Mouse (Mus musculus) liver, embryonic 15.5 days (tissue): ENCODE data around the gene Bmp8a. TPM values are rescaled to one million over a fixed set of nuclear protein-coding genes. Genes with fewer than 3 reads are reported as not detected.
A peak's percentile ranks its signal among the peaks of the same experiment; 100 is the strongest.
"Not testable (repeated sequence)": the region's sequence is repeated elsewhere in the genome, so short reads cannot be mapped to it uniquely, and the experiment has no call there.

Experiments used
- ATAC-seq: fragments of 200-750 bp; cut with Nextera tagmentation; 2 replicates; pipeline ENCODE4 v1.8.0; 2017; ENCODE audit warnings: moderate number of reproducible peaks, mild to moderate bottlenecking, moderate library complexity; ENCODE audit not compliant: insufficient read depth
- H3K27ac ChIP-seq: fragments of 300-500 bp; sonication (generic); replicated peaks from 2 replicates; pipeline ENCODE4 v1.5.1; 2015; ENCODE audit warnings: mild to moderate bottlenecking, inconsistent platforms
- H3K27me3 ChIP-seq: fragments of 300-500 bp; sonication (generic); 2 replicates; pipeline ENCODE4 v1.6.1; 2015; ENCODE audit warnings: mild to moderate bottlenecking, inconsistent platforms
- H3K36me3 ChIP-seq: fragments of 300-500 bp; sonication (generic); replicated peaks from 2 replicates; pipeline ENCODE4 v1.6.1; 2015; ENCODE audit warnings: moderate library complexity, mild to moderate bottlenecking, inconsistent platforms
- H3K4me1 ChIP-seq: fragments of 300-500 bp; sonication (generic); replicated peaks from 2 replicates; pipeline ENCODE4 v1.6.1; 2015; ENCODE audit warnings: inconsistent platforms
- H3K4me2 ChIP-seq: fragments of 300-500 bp; sonication (generic); 2 replicates; pipeline ENCODE4 v1.6.1; 2015; ENCODE audit warnings: moderate library complexity, mild to moderate bottlenecking, inconsistent platforms
- H3K4me3 ChIP-seq: fragments of 300-500 bp; sonication (generic); replicated peaks from 2 replicates; pipeline ENCODE4 v1.5.1; 2015; ENCODE audit warnings: mild to moderate bottlenecking, inconsistent platforms
- H3K9ac ChIP-seq: fragments of 300-500 bp; sonication (generic); 2 replicates; pipeline ENCODE4 v1.6.1; 2015; ENCODE audit warnings: moderate library complexity, mild to moderate bottlenecking, inconsistent platforms
- H3K9me3 ChIP-seq: fragments of 300-500 bp; sonication (generic); replicated peaks from 2 replicates; pipeline ENCODE4 v1.6.1; 2016; ENCODE audit warnings: inconsistent platforms
- WGBS: fragments of 180-500 bp; shearing (Covaris S2); methylation state at CpG from one replicate; pipeline ENCODE4 v1.1.7; 2015; ENCODE audit warnings: mixed read lengths; ENCODE audit not compliant: insufficient replicate concordance; 5-methylcytosine and 5-hydroxymethylcytosine counted together
- polyA plus RNA-seq: library from polyadenylated mRNA; unstranded; fragments of >200 nt; fragmentation: Nextera tagmentation; extraction: Ambion mirVana; gene quantifications from 2 replicates; pipeline ENCODE4 v1.2.1, GENCODE M21; 2015

Bmp8a gene
- polyA plus RNA-seq, 1 experiment from 2014 or later = 0.24 TPM

DNA sequence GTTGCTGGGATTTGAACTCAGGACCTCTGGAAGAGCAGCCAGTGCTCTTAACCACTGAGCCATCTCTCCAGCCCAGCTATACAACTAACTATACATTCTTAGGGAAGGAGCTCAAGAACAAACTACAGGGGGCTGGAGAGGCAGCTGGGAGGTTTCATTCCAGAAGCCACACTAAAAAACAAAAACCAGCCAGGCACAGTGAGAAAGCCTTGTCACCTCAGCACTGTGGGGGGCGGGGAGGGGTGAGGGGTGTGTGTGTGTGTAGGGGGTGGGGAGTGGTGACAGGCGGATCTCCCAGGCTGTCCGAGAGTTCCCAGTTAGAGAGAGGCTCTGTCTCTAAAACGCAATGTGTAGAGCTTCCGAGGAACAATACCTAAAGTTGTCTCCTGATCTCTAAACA lies 11.7 kb downstream of the Bmp8a start:
- Histone ChIP-seq H3K9me3 (no peaks in the 10 kb centered on the region), H3K4me1 (no peaks in the 10 kb centered on the region), H3K27me3 (no peaks in the 10 kb centered on the region), H3K4me3 (no peak overlapping the region), H3K9ac (no peak overlapping the region), H3K4me2 (no peak overlapping the region), H3K36me3 (no peaks in the 10 kb centered on the region), H3K27ac (no peak overlapping the region)
- 66% methylated on average over 4 of the region's 5 CpGs for WGBS
- ATAC-seq = no peak

DNA sequence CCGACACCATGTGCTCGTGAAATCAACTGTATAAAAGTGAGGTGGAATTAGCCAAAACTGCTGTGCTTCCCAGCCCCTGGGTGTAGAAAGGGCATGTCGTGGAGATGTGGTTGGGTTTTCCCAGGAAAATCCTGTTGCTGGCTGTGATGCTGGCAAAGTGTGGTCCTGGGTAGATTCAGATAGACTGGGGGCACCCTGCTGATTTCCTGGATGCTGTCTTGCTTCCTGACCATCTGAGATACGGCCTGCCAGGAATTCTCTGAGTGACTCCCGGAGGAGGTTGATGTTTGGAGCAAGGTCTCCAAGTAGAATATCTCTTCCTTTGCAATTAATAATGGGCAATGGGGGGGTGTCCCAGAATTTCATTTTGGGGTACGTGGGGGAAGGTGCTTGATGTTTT lies 14.1 kb downstream of the Bmp8a start:
- no peaks in the 10 kb centered on the region for H3K36me3 ChIP-seq
- H3K9me3 ChIP-seq = no peaks in the 10 kb centered on the region
- peaks cover 10% of the 10 kb centered on the region for H3K27me3 ChIP-seq
- no peak overlapping the region for H3K27ac ChIP-seq
- H3K9ac ChIP-seq = no peak overlapping the region
- 57% methylated on average over 6 of the region's 6 CpGs for WGBS
- no peak for ATAC-seq
- H3K4me3 ChIP-seq = no peak overlapping the region
- no peaks in the 10 kb centered on the region for H3K4me1 ChIP-seq
- H3K4me2 ChIP-seq = no peak overlapping the region

DNA sequence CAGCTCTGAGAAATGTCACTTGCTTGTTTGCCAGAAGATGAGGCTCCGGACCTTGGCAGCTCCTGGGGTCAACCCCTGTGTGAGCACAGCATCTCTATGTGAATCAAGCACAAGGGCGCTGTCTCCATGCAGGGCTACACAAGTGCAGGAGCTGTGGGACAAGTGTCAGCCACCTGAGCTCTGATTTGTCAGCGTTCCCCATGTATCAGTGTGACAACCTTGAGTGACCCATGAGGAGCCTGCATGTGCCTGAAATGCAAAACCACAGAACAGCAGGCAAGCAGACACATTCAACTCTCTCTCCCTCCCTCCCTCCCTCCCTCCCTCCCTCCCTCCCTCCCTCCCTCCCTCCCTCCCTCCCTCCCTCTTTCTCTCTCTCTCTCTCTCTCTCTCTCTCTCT lies 15.4 kb downstream of the Bmp8a start:
- H3K27me3 ChIP-seq = peaks cover 21% of the 10 kb centered on the region
- H3K4me1 ChIP-seq = no peaks in the 10 kb centered on the region
- H3K4me3 ChIP-seq = no peak overlapping the region
- no peak overlapping the region for H3K9ac ChIP-seq
- H3K4me2 ChIP-seq = no peak overlapping the region
- WGBS = 51% methylated on average over 3 of the region's 3 CpGs
- ATAC-seq = no peak
- no peaks in the 10 kb centered on the region for H3K36me3 ChIP-seq
- H3K27ac ChIP-seq = no peak overlapping the region
- H3K9me3 ChIP-seq = no peaks in the 10 kb centered on the region

DNA sequence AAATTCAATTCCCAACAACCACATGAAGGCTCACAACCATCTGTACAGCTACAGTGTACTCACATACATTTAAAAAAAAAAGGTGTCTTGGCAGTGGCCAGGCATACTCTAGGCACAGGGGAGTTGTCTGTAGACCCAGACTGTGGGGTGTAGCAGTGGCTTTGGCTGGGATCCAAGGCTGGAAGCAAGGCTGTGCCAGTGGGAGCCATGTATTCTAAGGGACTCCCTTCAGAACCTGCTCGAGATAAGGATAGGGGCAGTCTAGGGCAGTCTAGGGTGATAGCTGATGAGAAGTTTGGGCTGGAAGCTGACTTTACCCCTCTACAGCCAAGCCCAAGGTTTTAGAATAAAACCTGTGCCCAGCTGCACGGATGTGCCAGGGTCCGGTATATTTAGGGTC lies 17.0 kb downstream of the Bmp8a start:
- Histone ChIP-seq H3K36me3 (no peaks in the 10 kb centered on the region), H3K4me1 (no peaks in the 10 kb centered on the region), H3K27ac (no peak overlapping the region), H3K4me2 (no peak overlapping the region), H3K9ac (no peak overlapping the region), H3K9me3 (no peaks in the 10 kb centered on the region), H3K4me3 (no peak overlapping the region), H3K27me3 (peaks cover 28% of the 10 kb centered on the region)
- no peak for ATAC-seq
- WGBS = 56% methylated on average over 3 of the region's 3 CpGs

DNA sequence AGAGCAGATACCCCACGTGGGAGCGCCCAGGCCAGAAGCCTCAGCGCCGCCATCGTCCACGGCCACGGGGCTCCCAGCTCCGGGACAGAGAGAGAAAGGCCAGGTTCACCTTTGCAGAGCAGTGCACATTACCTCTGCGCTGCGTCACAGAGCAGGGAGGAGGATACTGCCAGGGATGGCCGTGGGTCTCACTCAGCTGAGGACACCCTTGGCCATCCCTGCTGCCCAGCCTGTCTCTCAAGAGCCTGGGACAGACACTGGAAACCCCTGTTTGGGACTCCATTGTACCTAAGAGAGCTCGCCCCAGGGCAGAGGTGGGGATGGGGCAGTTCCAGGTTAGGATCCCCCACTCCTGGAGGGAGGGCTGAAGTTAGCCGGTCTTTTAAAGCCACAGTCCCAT lies 19.5 kb downstream of the Bmp8a start, which contains the start of gene Oxct2a:
Gene Oxct2a, minus strand, starts transcription at position 101 of the 400 bp plus-strand sequence.
- Histone ChIP-seq H3K4me1 (no peaks in the 10 kb centered on the region), H3K27me3 (peaks cover 28% of the 10 kb centered on the region), H3K9ac (no peak within 1 kb of the TSS), H3K4me3 (no peak within 1 kb of the TSS), H3K27ac (no peak within 1 kb of the TSS), H3K36me3 (no peaks in the 10 kb centered on the region), H3K9me3 (no peaks in the 10 kb centered on the region), H3K4me2 (0 out of 2 replicates have a peak within 1 kb of the TSS, but pooled peaks have one; percentile 20)
- no peak for ATAC-seq
- WGBS = 17% methylated on average over 13 of the region's 13 CpGs

DNA sequence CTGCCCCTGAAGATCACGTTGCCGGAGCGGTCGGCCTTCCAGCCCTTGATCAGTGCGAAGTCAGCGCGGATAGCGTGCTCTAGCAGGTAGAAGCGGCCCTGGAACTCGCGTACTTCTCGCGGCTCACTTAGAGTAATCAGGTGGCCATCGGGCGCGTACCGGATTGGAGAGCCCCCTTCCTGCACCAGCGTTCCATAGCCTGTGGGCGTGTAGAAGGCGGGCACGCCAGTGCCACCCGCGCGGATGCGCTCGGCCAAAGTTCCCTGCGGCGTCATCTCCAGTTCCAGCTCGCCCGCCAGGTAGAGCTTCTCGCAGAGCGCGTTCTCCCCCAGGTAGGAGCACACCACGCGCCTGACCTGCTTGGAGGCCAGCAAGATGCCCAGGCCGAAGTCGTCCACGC lies 20.1 kb downstream of the Bmp8a start:
- H3K4me3 ChIP-seq, ATAC-seq, H3K36me3 ChIP-seq, H3K27ac ChIP-seq, H3K4me1 ChIP-seq, H3K9ac ChIP-seq, H3K9me3 ChIP-seq: not testable (repeated sequence)
- 0 out of 2 replicates have a peak overlapping the region, but pooled peaks have one; percentile 20 for H3K4me2 ChIP-seq
- H3K27me3 ChIP-seq = peaks cover 28% of the 10 kb centered on the region
- 28% methylated on average over 27 of the region's 38 CpGs for WGBS

DNA sequence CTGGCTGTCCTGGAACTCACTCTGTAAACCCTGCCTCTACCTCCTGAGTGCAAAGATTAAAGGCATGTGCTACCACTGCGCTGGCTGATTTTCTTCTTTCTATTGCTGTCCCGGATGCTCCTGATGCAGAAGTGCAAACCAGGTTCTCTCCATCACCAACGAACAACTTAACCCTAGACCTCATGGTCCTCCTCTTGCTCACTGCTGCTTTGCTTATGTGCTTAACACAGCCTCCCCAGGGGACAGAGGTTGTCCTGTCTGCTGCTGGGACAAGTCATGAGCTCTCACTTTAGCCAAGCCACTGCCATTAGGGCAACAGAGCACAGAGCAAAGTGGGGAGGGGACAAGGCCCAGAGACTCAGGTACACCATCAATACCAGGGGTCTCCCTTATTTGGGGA lies 28.6 kb downstream of the Bmp8a start:
- H3K9me3 ChIP-seq = no peaks in the 10 kb centered on the region
- no peak overlapping the region for H3K9ac ChIP-seq
- H3K27me3 ChIP-seq = no peaks in the 10 kb centered on the region
- no peak overlapping the region for H3K27ac ChIP-seq
- no peaks in the 10 kb centered on the region for H3K36me3 ChIP-seq
- H3K4me3 ChIP-seq = no peak overlapping the region
- no peak for ATAC-seq
- peaks cover 13% of the 10 kb centered on the region; the same call in 1 of the 2 replicates for H3K4me1 ChIP-seq
- no peak overlapping the region for H3K4me2 ChIP-seq
- WGBS = 48% methylated on average over 3 of the region's 3 CpGs

DNA sequence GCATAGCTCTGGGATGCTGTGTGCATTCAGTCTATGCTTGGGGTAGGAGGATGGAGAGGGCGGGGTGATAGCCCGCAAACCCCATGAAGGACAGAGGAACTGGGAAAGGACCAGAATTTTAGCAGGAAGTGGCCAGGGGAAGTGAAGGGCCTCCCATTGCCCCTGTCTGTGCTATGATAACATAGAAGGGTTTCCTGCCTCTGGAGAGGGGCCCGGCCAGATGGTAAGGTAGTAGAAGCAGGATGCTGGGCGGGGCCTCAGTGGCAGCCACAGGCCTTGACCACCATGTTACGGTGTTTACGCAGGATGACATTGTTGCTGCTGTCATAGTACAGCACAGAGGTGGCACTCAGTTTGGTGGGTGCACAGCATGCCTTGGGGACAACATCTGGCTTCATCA lies 30.0 kb downstream of the Bmp8a start:
- H3K36me3 ChIP-seq = no peaks in the 10 kb centered on the region
- H3K27me3 ChIP-seq = no peaks in the 10 kb centered on the region
- H3K4me2 ChIP-seq = no peak overlapping the region
- ATAC-seq = peak; percentile 34; the same call in 1 of the 2 replicates
- H3K4me3 ChIP-seq = no peak overlapping the region
- H3K9ac ChIP-seq = no peak overlapping the region
- no peak overlapping the region for H3K27ac ChIP-seq
- WGBS = 22% methylated on average over 6 of the region's 6 CpGs
- H3K4me1 ChIP-seq = peaks cover 13% of the 10 kb centered on the region; the same call in 1 of the 2 replicates
- H3K9me3 ChIP-seq = no peaks in the 10 kb centered on the region

DNA sequence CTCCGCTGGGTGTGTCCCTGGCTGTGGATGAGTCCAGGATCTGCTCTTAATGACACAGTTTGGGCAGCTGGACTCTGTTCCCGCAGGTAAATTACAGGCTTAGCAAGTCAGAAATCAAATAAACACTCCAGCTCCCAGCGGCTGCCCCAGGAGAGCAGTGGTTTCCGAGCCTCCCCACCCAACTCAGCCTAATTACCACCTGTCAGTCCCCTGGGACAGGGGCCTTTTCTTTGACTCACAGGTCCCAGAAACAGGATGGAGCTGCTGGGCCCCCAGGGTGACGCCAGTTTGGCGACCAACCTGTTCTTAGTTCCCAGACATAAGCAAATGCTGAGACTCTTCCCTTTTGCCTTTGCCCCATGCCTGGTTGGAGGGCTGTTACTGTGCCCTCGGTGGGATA lies 31.2 kb downstream of the Bmp8a start:
- 67% methylated on average over 7 of the region's 7 CpGs for WGBS
- Histone ChIP-seq H3K4me2 (no peak overlapping the region), H3K9me3 (no peaks in the 10 kb centered on the region), H3K27ac (no peak overlapping the region), H3K36me3 (peaks cover 3% of the 10 kb centered on the region; the same call in 1 of the 2 replicates), H3K4me3 (no peak overlapping the region), H3K4me1 (peaks cover 13% of the 10 kb centered on the region; the same call in 1 of the 2 replicates), H3K27me3 (no peaks in the 10 kb centered on the region), H3K9ac (no peak overlapping the region)
- ATAC-seq = no peak

DNA sequence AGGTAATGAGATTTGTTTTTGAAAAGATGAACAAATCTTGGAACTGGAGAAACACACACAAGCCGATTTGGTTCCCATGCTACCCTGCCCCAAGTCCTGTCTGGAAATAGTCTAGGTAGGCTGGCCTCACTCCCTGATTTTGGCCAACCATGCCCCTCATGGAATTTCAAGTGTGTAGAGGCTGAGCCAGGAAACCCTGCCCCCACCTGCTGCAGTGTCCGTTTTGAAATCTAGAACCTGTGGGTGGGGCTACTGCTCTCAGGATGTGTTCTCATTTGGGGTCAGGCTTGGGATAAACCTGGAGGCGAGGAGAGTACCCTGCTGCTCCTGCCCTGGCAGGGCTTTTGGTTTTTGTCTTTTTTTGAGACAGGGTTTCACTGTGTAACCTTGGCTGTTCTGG lies 34.8 kb downstream of the Bmp8a start:
- H3K27me3 ChIP-seq = no peaks in the 10 kb centered on the region
- no peak overlapping the region for H3K4me3 ChIP-seq
- 38% methylated on average over 3 of the region's 3 CpGs for WGBS
- H3K9me3 ChIP-seq = no peaks in the 10 kb centered on the region
- peaks cover 15% of the 10 kb centered on the region; the same call in 1 of the 2 replicates for H3K4me1 ChIP-seq
- H3K27ac ChIP-seq = no peak overlapping the region
- H3K9ac ChIP-seq = no peak overlapping the region
- peaks cover 18% of the 10 kb centered on the region for H3K36me3 ChIP-seq
- no peak overlapping the region for H3K4me2 ChIP-seq
- ATAC-seq = no peak

DNA sequence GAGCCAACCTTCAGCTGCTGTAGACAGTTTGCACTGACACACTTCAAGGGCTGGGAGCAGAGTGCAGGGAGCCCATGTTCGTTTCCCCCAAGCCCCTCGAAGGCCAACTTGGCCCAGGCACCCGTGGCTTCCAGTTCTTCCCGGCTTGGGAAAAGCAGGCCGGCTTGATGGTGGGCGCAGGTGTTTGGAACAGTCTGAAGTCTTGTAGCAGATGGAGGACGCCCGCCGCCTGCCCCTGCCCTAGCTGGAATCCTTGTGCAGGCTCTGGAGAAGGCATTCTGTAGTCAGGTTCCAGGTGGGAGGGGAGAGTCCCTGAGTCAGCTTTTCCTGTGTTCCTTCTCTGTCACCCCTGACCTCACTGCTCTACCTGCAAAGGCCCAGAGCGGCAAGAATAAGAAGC lies 36.1 kb downstream of the Bmp8a start:
- 92% methylated on average over 10 of the region's 10 CpGs for WGBS
- H3K9ac ChIP-seq = no peak overlapping the region
- H3K4me2 ChIP-seq = no peak overlapping the region
- no peak overlapping the region for H3K4me3 ChIP-seq
- H3K36me3 ChIP-seq = peaks cover 31% of the 10 kb centered on the region
- ATAC-seq = no peak
- H3K27me3 ChIP-seq = no peaks in the 10 kb centered on the region
- H3K27ac ChIP-seq = no peak overlapping the region
- peaks cover 5% of the 10 kb centered on the region; the same call in 1 of the 2 replicates for H3K4me1 ChIP-seq
- no peaks in the 10 kb centered on the region for H3K9me3 ChIP-seq

DNA sequence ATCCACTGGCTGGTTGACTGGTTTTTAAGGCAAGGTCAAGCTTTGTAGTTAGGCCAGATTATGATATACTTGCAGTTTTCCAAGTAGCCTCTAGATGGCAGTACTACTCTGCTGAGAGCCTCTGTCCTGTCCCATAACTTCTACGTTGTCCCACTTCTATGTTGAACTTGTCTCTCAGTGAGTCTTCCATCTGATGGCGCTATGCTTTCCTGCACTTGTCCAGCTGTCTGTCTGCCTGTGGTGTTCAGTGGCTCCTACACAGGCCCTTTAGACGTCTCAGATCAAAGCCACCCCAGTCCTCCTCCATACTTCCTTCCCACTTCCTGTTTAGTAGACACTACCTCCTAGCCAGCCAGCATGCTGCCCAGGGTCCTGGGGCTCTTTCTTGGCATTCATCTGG lies 37.3 kb downstream of the Bmp8a start:
- WGBS = 15% methylated on average over 3 of the region's 3 CpGs

More for the DNA sequence above, 37.3 kb downstream of the Bmp8a start:
- Histone ChIP-seq H3K9me3 (no peaks in the 10 kb centered on the region), H3K27me3 (no peaks in the 10 kb centered on the region), H3K4me3 (no peak overlapping the region), H3K27ac (no peak overlapping the region), H3K4me1 (peaks cover 5% of the 10 kb centered on the region; the same call in 1 of the 2 replicates), H3K9ac (no peak overlapping the region), H3K4me2 (no peak overlapping the region), H3K36me3 (peaks cover 43% of the 10 kb centered on the region)
- ATAC-seq = peak; percentile 40; the same call in 1 of the 2 replicates
